Mouse (Mus musculus): ENCODE results near the gene Gnb2.
A peak's percentile ranks its signal among the peaks of the same experiment; 100 is the strongest.

Gene Gnb2

DNA sequence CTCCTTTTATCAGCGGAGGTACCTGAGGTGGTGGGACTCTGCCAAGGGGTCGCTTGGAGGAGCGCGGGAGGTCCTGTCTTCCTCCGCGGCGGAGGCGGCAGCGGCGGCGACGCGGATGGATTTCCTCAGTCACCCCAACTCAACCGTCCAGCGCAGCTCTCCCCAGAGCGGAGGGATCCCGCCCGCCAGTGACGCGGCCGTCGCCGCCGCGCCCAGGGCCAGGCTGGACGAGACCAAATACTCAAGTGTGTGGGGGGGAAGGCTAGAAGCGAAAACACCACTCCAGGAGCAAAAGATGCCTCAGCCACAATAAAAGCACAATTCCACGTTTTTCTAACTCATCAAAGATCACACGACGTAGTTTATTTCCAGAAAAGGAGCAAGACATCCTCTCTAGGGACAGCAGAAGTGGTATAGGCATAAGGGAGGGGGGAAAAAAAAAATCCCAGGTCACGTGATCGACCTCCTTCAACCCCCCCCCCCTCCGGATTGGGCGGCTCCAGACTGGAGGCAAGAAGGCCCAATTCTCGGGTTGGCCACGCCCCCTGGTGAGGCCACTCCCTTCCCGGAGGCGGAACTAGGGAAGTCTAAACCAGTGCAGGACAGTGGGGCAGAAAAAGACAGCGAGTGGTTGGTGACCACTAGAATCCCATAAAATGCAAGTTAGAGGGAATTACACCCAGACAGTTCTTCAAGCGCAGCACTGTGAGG, at the start of gene Gnb2, which contains the start of gene Epo:
Gnb2 (minus strand) TSS at position 394 of the 711 bp plus-strand sequence.
Epo (minus strand) TSS at position 126 of the 711 bp plus-strand sequence.
- DNase-seq, result peak; percentile 98

DNA sequence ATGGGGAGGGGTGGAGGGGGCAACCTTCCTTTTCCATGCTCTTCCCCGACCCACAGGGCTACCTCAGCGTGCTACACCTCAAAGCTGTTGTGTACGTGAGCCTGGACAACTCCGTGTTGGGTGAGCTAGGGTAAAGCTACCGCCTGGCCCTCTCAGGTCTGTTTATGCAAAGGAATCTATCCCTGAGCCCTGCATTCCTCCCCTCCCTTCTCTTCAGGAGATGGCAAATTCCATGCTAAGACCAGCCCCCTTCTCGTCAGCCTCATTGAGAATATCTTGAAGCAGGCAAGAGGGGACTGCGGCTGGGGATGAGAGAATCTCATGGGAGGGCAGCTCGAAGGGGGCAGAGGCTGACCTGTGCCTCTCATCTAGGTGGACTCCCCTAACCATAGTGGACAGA, 49.4 kb upstream of the Gnb2 start:
- no peak for DNase-seq

DNA sequence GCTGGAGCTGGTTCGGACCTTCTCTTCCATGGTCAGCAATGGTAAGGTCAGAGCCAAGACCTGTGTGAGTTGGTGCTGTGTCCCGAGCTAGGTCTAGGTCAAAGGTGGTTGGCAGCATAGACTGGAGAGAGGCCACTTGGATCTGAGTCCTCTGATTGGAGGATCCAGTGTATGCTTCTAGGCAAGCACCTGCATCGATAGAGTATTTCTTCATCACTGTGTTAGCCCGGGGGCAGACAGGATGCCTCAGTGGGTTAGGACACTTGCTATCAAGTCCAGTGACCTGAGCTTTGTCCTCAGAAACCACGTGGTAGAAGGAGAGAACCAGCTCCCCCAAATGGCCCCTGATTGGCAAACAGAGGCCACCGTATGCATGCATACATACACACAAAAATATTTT, 46.9 kb upstream of the Gnb2 start:
- DNase-seq, result no peak

DNA sequence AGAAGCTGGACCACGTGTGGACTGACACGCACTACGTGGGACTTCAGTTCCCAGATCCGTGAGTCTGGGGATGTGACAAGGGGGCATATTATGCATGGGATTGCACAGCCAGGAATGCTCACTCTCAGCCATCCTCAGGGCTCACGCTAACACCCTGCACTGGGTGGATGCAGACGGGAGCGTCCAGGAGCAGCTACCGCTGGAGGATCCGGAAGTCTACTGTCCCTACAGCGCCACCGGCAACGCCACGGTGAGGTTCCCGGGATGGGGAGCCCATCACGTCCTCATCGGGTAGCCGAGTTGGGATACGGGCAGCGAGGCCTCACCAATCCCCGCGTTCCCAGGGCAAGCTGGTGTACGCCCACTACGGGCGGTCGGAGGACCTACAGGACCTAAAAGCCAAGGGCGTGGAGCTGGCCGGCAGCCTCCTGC, 41.2 kb upstream of the Gnb2 start:
- peak; percentile 48 for DNase-seq

DNA sequence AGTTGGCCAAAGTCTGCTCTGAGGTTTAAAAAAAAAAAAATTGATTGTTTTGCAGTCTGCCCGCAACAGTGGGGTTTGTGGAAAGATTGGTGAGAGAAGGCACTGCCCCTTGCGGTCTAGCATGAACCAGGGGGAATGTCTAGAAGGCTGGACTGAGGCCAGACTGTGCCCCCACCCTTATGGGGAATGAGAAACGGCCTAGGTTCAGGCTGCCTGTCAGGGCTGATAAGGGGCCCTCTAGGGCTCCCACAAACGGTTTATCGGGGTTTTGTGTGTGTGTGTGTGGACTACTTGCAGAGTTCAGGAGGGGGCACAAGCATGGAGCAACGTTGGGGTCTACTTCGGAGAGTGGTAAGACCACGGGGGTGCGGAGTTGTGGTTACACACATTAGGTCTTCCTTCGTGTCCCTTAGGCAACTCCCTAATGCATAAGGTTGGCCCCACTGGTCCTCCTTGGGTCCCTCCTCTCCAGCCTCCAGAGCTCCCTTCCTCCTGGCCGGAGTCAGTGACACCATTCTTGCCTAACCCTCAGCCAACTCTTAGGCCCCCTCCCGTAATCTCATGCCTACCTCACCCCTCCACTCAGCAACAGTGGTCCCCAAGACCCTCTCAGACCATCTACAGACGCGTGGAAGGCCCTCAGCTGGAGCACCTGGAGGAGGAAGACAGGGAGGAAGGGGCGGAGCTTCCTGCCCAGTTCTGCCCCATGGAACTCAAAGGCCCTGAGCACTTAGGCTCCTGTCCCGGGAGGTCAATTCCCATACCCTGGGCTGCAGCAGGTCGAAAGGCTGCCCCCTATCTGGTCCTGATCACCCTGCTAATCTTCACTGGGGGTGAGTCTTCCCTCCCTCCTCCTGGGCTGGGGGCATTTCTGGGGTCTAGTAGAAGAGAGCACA, 37.6 kb upstream of the Gnb2 start:
- DNase-seq, result no peak

DNA sequence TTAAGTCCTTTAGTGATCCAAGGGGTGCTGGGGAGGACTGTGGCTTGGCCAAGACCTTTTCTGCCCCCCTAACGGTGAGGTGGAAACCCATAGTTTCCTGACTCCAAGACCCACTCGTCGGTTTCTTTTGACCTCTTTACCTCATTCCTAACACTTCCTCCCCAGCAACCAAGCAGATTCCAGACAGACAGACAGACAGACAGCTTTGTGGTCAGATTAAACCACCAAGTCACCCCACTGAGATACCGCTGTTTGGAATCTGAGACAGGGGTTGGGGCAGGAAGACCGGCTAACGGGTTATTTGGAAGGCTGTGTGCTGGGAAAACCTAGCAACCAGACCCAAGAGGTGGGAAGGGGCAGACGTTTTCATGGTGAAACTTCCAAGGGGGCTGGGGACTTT, 36.9 kb upstream of the Gnb2 start:
- no peak for DNase-seq

DNA sequence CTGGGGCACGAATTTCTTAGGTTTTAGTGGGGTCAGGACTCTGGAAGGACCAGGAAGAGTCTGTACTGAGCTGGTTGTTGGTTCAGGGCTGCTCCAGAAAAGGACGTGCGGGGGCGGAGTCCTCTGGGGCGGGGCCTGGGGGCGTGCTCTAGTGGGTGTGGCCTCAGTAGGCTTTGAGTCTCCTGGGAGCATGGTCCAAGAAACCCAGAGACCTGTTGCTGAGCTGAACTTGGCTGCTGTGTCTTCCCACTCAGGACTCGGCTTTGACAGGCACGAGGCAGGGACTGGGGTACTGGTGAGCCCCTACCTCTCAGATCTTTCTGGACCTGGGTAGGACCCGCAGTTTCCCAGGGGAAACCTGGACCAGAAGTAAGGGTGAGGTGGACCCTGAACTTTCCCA, 36.4 kb upstream of the Gnb2 start, which contains the start of gene Tfr2:
Tfr2 (plus strand) TSS at position 176 of the 400 bp plus-strand sequence.
- DNase-seq, result no peak

DNA sequence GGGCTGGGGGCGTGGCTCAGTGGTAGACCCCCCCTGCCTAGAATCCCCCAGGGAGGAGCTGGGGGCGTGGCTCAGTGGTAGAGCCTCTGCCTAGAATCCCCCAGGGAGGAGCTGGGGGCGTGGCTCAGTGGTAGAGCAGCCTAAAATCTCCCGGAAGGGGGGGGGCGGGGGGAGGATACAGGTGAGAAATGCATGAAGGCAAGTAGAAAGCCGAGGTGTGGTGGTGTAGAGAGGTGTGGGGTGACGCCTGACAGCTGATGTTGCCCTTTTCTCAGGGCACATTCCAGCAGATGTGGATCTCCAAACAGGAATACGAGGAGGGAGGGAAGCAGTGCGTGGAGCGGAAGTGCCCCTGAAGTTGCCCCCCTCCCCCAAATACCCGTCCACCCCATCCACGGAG, 35.7 kb upstream of the Gnb2 start:
- DNase-seq, result no peak

DNA sequence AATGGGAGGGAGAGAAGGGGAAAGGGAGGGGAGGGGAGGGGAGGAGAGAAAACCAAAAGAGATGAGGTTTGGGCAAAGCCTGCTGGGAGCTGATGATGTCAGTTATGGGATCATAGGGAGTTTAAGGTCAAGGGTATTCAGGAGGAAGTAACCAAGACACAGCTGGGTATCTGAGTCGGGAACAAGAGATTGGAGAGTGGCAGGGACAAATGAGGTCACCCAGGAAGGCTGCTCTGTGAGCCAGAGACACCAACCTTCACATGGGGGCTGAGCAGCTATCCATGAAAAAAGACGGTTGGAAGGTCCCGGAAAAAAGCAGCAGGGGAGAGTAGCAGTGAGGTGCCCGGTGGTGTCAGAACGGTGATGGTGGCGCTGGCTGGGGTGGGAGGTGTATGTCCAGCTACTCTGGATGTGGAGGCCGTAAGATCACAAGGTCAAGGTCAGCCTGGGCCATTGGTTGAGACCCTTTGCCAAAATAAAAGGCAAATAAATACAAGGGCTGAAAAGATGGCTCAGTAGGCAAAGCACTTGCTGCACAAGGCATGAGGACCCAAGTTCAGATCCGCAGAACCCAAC, 35.0 kb upstream of the Gnb2 start:
- no peak for DNase-seq

DNA sequence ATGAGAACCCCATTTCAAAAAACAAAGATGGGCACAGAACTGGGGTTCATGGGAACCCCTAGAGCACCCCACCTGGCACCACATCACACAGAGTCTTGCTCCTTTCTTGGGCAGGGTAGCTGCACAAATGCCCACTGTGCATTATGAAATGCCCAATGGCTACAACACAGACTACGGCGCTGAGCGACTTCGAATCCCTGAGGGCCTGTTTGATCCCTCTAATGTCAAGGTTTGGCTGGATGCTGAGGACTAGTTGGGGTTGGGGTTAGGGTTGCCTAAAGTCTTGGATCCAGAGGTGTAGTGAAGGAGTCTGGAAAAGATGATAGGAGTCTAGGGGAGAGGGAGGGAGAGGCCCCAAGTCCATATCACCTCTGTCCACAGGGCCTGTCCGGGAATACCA, 33.1 kb upstream of the Gnb2 start:
- no peak for DNase-seq

DNA sequence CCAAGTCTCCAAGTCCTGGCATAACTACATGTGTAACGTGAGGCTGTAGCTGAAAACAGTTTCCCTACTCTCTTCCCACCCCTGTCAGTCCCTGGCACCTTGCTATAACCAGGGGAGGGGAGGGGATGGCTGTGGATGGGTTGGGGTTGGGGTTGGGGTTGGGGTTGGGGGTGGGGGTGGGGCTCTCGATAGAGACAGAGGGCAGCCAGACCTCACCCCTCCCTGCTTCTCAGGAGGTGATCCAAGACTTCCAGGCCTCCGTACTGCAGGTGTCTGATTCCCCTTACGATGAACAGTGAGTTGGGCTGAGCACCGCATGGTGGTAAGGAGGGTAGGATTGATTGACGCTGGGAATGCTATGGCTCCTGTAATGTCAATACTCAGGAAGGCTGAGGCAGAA, 32.4 kb upstream of the Gnb2 start:
- DNase-seq, result no peak

DNA sequence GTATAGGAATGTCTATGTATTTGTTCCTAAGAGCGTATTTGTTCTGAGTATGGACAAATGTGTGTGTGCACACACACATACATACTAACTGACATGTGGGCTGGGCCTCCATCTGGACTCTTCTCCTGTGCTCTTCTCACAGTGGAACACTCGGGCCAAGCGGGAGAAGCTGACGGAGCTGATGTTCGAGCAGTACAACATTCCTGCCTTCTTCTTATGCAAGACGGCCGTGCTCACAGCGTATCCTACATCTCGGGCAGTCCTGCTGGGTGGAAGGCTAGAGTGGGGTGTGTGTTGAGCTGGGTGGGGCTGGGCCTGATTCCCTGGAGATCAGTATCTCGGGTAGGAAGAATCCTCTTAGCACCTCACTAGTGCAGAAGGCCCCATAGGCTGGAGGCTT, 29.7 kb upstream of the Gnb2 start:
- peak; percentile 74 for DNase-seq

DNA sequence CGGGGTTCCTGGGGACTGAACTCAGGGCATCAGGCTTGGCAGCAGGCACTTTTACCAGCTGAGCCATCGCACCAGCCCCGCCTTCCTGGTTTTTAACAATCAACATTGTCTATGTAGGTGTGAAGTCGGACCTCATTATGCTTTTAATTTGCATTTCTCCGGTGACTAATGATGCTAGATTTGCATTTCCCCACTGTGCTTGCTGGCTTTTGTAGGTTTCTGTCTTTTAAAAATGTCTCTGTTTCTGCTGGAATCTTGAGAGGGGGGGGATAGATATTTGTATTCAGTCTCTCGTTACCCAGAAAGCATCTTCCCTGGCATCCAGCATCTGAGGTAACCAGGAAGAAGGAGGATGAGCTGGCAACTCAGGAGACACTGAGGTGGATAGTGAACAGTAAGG, 28.2 kb upstream of the Gnb2 start:
- no peak for DNase-seq

DNA sequence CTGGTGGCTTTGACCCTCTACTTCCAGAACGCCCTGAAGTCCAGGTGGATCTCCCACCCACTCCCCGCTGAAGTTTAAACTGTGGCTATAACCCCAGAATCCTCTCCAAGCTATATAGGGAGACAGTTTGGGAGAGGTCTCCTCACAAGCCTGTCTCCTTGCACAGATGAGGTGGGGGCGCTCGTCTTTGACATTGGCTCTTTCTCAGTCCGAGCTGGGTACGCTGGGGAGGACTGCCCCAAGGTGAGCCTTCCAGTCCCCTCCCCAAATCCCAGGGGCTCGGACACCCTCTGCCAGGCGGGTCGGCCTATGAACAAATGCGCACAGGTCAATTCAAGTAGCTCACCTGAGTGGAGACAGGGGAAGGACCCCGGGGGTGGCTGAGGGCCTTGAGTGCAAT, 20.6 kb upstream of the Gnb2 start:
- no peak for DNase-seq

DNA sequence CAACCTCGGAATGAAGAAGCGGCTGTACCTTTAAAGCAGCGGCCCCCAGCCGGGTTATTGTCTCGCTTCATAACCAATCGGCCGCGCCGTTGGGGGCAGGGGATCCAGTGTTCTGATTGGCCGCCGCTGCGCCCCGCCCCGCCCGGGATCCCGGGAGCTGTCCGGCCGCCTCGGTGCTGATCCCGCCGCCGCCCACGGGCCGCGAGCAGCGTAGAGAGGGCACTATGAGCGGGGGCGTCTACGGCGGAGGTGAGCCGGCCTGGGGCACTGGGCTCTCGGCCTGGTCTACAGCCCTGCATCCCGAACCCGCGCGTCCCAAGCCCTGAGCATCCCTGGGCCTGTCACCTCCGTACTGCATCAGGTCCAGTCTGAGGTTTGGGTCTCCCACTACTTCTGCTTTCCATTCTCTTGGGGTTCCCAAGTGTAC, 20.1 kb upstream of the Gnb2 start, which contains the start of gene Actl6b:
Actl6b (plus strand) TSS at position 107 of the 427 bp plus-strand sequence.
- DNase-seq, result peak; percentile 88

DNA sequence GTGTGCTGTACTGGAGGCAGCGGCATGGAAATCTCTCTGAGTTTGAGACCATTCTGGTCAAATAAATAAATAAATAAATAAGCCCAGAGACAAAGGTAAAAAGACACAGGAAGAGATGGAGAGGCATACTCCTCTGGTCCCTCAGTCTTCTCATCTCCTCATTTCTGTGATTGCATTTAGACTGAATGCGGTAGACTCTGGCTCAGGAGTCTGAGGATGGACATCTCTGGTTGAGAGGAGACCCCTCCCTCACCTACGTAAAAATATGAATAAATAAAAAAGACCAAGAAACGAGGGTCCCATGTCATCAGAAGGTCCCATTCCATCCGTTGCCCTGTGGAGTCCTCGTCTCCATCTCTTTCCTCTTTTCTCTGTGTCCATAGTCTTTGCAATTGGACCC, 19.7 kb upstream of the Gnb2 start:
- no peak for DNase-seq

DNA sequence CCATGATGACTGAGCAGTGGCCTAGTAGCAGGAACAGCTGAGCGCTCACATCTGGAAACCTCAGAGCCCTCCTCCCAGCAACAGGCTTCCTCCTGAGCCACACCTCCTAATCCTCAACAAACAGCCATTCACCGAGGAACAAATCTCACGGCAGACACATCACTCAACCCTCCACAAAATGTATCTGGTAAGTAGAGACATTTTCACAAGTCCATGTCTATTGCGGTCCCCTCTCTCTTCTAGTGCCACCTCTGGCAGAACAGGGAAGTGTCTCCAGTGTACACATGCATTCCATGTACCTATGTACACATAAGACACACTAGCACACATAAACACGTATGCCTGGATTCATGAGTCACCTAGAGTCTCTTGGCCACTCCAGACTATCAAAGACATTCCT, 17.8 kb upstream of the Gnb2 start:
- no peak for DNase-seq

DNA sequence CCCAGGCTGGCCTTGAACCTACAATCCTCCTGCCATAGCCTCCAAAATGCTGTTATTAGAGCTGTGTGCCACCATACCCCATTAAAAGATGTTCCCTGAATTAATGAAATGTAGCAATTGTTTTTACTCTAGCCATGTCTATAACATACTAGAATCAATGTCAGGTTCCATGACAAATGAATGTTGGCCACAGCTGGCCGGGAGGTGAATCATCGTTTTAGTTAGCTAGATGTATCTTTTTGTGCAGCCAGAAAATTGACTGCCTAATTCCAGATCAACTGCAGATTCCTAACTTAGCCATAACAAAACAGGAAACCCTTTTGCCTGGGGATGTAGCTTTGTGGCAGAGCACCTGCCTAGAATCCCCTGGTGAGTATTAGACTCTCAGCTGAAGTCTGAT, 16.5 kb upstream of the Gnb2 start:
- DNase-seq, result no peak

DNA sequence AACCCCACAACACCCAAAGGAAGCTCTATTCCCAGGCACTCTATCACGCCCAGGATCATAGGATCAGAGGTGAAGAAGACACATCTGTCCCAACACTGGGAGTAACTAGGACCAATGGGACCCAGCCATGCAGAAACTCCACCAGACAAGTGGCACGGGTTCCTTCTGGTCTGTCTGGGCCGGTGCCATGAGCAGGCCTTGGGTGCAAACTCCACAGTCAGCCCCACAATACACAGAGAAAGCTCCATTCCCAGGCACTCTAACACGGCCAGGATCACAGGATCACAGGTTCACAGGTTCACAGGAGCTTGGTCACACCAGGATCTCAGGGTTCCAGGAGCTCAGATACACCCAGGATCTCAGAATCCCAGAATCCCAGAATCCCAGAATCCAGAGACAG, 12.3 kb upstream of the Gnb2 start:
- no peak for DNase-seq

DNA sequence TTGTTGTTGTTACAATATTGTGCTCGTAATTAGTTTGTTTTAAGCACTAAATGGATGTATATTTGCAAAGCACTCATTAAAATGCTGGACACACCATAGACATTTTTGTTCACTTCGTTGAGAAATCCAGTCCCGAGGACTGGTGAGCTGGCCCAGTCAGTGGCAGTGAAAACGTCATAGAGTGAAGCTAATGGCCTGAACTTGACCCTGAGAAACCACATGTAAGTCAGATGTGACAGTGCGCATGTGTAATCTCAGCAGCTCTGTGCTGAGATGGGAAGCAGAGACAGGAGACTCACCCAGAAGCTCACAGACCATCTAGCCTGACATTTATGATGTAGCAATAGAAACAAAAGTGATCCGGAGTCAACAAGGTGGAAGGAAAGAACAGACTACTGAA, 11.6 kb upstream of the Gnb2 start:
- no peak for DNase-seq

DNA sequence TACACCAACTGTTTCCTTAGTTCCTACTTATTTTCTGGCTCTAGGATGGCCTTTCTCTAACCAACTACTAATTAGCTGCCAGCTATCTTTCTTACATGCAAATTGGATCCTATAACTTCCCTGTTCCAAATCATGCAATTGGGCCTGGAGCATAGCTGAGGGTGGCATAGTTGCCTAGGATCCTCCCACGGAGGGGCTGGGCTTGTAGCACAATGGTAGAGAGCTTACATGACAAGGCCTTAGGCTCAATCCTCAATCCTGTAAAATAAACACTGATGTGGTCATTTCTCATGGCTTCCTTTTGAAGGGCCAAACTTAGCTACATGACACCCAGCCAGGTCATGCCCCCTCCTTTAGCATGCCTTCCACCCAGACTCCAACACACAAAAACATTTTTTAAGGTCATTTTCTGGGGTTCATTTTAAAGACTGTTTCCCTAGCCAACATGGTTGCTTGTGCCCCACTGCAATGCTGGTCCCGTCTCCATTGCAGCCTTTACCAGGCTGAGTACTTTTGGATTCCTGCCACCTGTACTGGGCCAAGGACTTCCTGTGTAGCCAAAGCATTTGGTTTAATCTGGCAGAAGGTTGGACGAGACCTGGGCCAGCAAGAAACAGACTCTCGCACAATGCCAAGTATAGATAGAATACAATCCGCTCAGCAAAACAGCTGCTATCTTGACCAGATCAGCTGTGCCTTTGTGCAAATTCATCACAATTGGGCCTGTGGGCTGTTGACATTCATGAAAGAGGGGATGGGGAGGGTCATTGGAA, 8.6 kb upstream of the Gnb2 start:
- no peak for DNase-seq

DNA sequence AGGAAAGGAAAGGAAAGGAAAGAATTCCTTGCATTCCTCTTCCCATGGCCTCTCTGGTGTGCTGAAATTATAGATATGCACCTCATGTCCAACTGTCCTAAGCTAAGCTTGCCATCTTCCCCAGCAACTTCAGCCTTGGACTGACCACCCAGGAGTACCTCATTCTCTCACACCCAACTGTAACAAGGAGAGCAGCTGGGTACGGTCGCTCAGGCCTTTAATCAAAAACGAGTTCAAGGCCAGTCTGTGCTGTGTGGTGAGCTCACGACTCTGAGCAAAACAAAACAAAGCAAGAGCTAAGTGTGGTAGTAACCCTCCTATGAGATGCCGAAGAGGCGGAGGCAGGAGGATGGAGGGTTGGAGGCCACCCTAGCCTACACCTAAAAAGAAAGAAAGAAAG, 7.7 kb upstream of the Gnb2 start:
- no peak for DNase-seq

DNA sequence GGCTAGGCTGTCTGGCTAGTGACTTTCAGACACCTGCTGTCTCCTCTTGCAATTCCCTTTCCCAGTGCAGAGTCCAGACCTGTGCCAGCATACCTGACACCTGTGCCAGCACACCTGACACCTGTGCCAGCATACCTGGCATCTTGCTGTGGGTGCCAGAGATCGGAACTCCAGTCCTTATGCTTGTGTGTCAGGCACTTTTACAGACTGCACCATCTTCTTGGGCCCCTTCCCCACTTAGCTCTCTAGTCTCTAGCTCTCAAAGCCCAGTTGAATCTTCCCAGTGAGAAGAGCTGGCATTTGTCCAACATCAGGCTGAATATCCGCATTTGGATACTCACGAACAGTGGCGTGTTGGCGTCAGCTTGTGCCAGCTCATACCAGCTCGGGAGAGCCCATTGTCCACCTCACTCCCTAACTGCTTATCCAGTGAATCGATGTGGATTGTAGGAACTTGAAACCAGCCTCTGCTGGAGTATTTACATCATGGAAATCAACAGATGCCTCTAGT, 6.0 kb upstream of the Gnb2 start:
- peak; percentile 69 for DNase-seq
